Mouse (Mus musculus) stomach, embryonic 16.5 days (tissue): ENCODE data around the gene Klf5. TPM values are rescaled to one million over a fixed set of nuclear protein-coding genes. Genes with fewer than 3 reads are reported as not detected.

Experiments
- ATAC-seq: fragments of 200-750 bp; cut with Nextera tagmentation; 2 replicates; pipeline ENCODE4 v1.8.0; 2017; ENCODE audit warnings: moderate number of reproducible peaks, moderate TSS enrichment; ENCODE audit not compliant: insufficient read depth, low FRiP score
- H3K27ac ChIP-seq: fragments of 300-500 bp; sonication (generic); 2 replicates; pipeline ENCODE4 v1.5.1; 2014; ENCODE audit warnings: low read length
- H3K27me3 ChIP-seq: fragments of 300-500 bp; sonication (generic); 2 replicates; pipeline ENCODE4 v1.6.1; 2014; ENCODE audit warnings: low read length, control low read depth, mixed read lengths; ENCODE audit not compliant: control insufficient read depth, insufficient read depth
- H3K36me3 ChIP-seq: fragments of 300-500 bp; sonication (generic); 2 replicates; pipeline ENCODE4 v1.6.1; 2014; ENCODE audit warnings: low read length; ENCODE audit not compliant: control insufficient read depth, insufficient read depth
- H3K4me1 ChIP-seq: fragments of 300-500 bp; sonication (generic); 2 replicates; pipeline ENCODE4 v1.6.1; 2014; ENCODE audit warnings: low read length, control low read depth, mixed read lengths; ENCODE audit not compliant: control insufficient read depth, insufficient read depth
- H3K4me2 ChIP-seq: fragments of 300-500 bp; sonication (generic); 2 replicates; pipeline ENCODE4 v1.6.1; 2014; ENCODE audit warnings: low read depth, low read length, mixed read lengths
- H3K4me3 ChIP-seq: fragments of 300-500 bp; sonication (generic); replicated peaks from 2 replicates; pipeline ENCODE4 v1.5.1; 2014; ENCODE audit warnings: mild to moderate bottlenecking, low read length
- H3K9ac ChIP-seq: fragments of 300-500 bp; sonication (generic); 2 replicates; pipeline ENCODE4 v1.6.1; 2014; ENCODE audit warnings: low read length
- H3K9me3 ChIP-seq: fragments of 300-500 bp; sonication (generic); replicated peaks from 2 replicates; pipeline ENCODE4 v1.6.1; 2016; ENCODE audit warnings: low read length, control low read depth; ENCODE audit not compliant: control insufficient read depth
- WGBS: fragments of 180-500 bp; shearing (Covaris S2); extraction: QIAGEN DNeasy Blood & Tissue Kit; methylation state at CpG from one replicate; pipeline ENCODE4 v1.1.7; 2014; 5-methylcytosine and 5-hydroxymethylcytosine counted together
- polyA plus RNA-seq: library from polyadenylated mRNA; unstranded; fragments of >200 nt; fragmentation: Nextera tagmentation; extraction: Ambion mirVana; gene quantifications from 2 replicates; pipeline ENCODE4 v1.2.1, GENCODE M21; 2015

Gene Klf5
- polyA plus RNA-seq, 1 experiment from 2014 or later: 81.0 TPM

GRCm38 (mm10) chr14:99304387-99304786 is 5.9 kb downstream of the Klf5 start:
- Histone ChIP-seq H3K4me2 (peak overlapping the region; percentile 77), H3K27me3 (no peaks in the 10 kb centered on the region), H3K4me1 (no peaks in the 10 kb centered on the region), H3K27ac (peak overlapping the region; percentile 64), H3K36me3 (no peaks in the 10 kb centered on the region), H3K4me3 (peak overlapping the region; percentile 13), H3K9me3 (no peaks in the 10 kb centered on the region), H3K9ac (peak overlapping the region; percentile 34; the same call in 1 of the 2 replicates)
- 53% methylated on average over 3 of the region's 3 CpGs for WGBS
- ATAC-seq: peak; percentile 56; the same call in 1 of the 2 replicates

- H3K36me3 ChIP-seq: no peaks in the 10 kb centered on the region
- H3K9me3 ChIP-seq: no peaks in the 10 kb centered on the region
- peak; percentile 38; the same call in 1 of the 2 replicates for ATAC-seq
- H3K27ac ChIP-seq: peak overlapping the region; percentile 64
- H3K4me3 ChIP-seq: peak overlapping the region; percentile 13
- peak overlapping the region; percentile 77 for H3K4me2 ChIP-seq
- H3K9ac ChIP-seq: peak overlapping the region; percentile 57; the same call in 1 of the 2 replicates
- 61% methylated on average over 12 of the region's 12 CpGs for whole genome bisulfite sequencing
- no peaks in the 10 kb centered on the region for H3K27me3 ChIP-seq
- H3K4me1 ChIP-seq: no peaks in the 10 kb centered on the region
These were observed 6.7 kb downstream of the Klf5 start for GRCm38 (mm10) chr14:99304997-99305792.

DNA sequence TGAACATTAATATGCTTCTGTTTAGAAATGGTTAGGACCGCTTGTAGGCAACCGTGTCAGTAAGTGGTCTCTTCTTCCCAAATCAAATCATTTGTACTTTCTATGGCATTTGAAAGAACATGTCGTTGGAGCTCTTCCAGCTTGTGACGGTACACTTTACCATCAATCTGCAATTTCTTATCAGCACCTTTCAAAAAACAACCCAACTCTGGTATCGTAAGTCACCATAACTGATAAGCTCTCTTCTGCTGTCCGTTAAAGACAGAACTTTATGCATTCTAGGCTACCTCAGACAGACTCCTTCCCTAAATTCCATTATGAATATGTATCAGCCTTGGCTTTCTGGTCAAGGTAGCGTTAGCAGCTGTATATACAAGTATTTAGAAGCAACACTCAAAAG is 7.9 kb downstream of the Klf5 start:
- no peaks in the 10 kb centered on the region for H3K4me1 ChIP-seq
- peak overlapping the region; percentile 68 for H3K27ac ChIP-seq
- peak overlapping the region; percentile 46; the same call in 1 of the 2 replicates for H3K9ac ChIP-seq
- peak overlapping the region; percentile 12; the same call in 1 of the 2 replicates for H3K4me3 ChIP-seq
- no peaks in the 10 kb centered on the region for H3K27me3 ChIP-seq
- 0 out of 2 replicates have a peak, but pooled peaks cover 5% of the 10 kb centered on the region for H3K36me3 ChIP-seq
- ATAC-seq: no peak
- no peaks in the 10 kb centered on the region for H3K9me3 ChIP-seq
- H3K4me2 ChIP-seq: peak overlapping the region; percentile 77
- 48% methylated on average over 7 of the region's 7 CpGs for WGBS

DNA sequence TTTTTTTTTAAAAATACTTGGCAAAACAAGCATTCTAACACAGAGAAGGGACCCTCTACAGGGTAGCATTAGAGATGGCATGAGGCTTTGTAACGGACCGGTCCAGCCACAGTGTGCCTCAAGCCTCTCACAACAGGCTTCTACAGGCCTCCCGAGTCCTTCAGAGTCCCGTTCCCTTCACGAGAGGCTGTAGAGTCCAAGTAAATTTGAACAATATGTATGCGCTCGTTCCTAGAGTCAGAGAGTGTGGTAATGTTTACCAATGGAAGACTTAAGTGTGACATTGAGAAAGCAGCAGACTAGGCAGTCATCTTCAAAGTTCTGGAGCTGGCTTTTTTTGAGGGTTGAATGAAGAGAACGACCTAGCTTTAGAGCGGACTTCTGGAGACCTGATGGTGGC is 11.1 kb downstream of the Klf5 start:
- no peak overlapping the region for H3K4me3 ChIP-seq
- H3K27ac ChIP-seq: peak overlapping the region; percentile 53
- no peaks in the 10 kb centered on the region for H3K4me1 ChIP-seq
- H3K27me3 ChIP-seq: no peaks in the 10 kb centered on the region
- no peak overlapping the region for H3K9ac ChIP-seq
- 72% methylated on average over 9 of the region's 9 CpGs for WGBS
- no peak for ATAC-seq
- H3K9me3 ChIP-seq: no peaks in the 10 kb centered on the region
- H3K36me3 ChIP-seq: peaks cover 12% of the 10 kb centered on the region; the same call in 1 of the 2 replicates
- 0 out of 2 replicates have a peak overlapping the region, but pooled peaks have one; percentile 2 for H3K4me2 ChIP-seq

DNA sequence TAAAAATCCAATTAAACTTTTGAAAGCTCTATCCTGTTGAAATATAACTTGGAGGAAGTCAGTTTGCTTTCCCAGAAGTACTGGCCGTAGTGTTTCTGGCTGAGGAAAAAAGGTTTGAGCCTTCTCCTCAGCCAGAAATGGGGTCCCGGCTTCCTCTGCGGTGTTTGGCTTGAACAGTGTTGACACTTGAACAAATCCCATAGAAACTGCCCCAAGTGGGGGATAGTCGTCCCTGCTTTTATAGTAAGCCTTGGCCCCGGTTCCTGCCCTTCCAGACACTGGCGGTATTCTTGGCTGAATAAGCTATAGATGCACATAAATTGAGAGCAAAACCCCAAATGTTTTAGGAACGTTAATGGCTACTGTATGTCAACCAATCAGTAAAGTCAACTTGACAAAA is 11.9 kb downstream of the Klf5 start:
- H3K9me3 ChIP-seq: no peaks in the 10 kb centered on the region
- 69% methylated on average over 7 of the region's 7 CpGs for WGBS
- H3K27ac ChIP-seq: peak overlapping the region; percentile 53
- ATAC-seq: no peak
- H3K36me3 ChIP-seq: peaks cover 15% of the 10 kb centered on the region
- H3K4me3 ChIP-seq: no peak overlapping the region
- H3K4me2 ChIP-seq: no peak overlapping the region
- H3K27me3 ChIP-seq: no peaks in the 10 kb centered on the region
- no peaks in the 10 kb centered on the region for H3K4me1 ChIP-seq
- H3K9ac ChIP-seq: no peak overlapping the region

GRCm38 (mm10) chr14:99313062-99313461 is 14.6 kb downstream of the Klf5 start:
- Histone ChIP-seq H3K9ac (no peak overlapping the region), H3K27me3 (no peaks in the 10 kb centered on the region), H3K4me1 (no peaks in the 10 kb centered on the region), H3K27ac (no peak overlapping the region), H3K9me3 (no peaks in the 10 kb centered on the region), H3K36me3 (peaks cover 15% of the 10 kb centered on the region), H3K4me2 (no peak overlapping the region), H3K4me3 (no peak overlapping the region)
- 94% methylated on average over 24 of the region's 24 CpGs for WGBS
- ATAC-seq: no peak

DNA sequence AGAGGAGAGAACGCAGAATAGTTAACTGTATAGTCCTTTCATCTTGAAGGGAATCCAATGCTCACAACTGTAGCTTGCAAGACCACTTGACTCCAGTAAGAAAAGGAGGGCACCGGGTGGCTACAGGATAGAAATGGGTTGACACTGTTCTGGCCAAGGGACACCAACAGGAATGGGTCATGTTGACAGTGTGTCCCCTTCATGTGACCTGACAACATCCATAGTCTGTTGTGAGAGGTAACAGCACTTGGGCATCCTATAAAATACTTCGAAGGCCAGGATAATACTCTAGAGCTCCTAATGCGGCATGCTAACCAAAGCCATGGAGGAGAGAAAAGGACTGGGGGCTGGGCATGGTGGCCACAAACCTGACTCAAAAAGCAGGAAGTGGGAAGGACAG is 17.8 kb downstream of the Klf5 start:
- Histone ChIP-seq H3K9ac (no peak overlapping the region), H3K36me3 (peaks cover 12% of the 10 kb centered on the region), H3K27me3 (no peaks in the 10 kb centered on the region), H3K27ac (no peak overlapping the region), H3K9me3 (no peaks in the 10 kb centered on the region), H3K4me2 (no peak overlapping the region), H3K4me1 (no peaks in the 10 kb centered on the region), H3K4me3 (no peak overlapping the region)
- no peak; the same call in 1 of the 2 replicates for ATAC-seq
- 93% methylated on average over 4 of the region's 4 CpGs for WGBS

DNA sequence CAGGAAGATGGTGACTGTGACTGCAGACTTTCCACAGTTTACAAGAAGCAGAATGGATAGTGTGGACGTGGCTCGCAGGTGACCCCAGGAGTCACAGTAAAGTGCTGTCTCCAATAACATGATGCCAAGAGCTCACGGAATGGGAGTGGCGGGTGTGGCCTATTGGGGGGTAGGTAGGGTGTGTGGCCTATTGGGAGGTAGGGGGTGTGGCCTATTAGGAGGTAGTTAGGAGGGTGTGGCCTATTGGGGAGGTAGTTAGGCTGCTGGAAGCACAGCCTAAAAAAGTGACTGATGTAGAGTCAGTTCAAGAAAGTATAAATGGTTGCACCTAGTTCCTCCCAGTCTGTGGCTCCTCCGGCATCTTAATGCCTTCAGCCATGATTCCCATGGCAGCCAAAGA is 22.2 kb downstream of the Klf5 start:
- Histone ChIP-seq H3K36me3 (no peaks in the 10 kb centered on the region), H3K4me2 (no peak overlapping the region), H3K4me3 (no peak overlapping the region), H3K27ac (no peak overlapping the region), H3K27me3 (no peaks in the 10 kb centered on the region), H3K4me1 (no peaks in the 10 kb centered on the region), H3K9ac (no peak overlapping the region), H3K9me3 (no peaks in the 10 kb centered on the region)
- WGBS: 75% methylated on average over 5 of the region's 5 CpGs
- no peak for ATAC-seq

- Histone ChIP-seq H3K9me3 (no peaks in the 10 kb centered on the region), H3K27me3 (no peaks in the 10 kb centered on the region), H3K4me2 (no peak overlapping the region), H3K9ac (no peak overlapping the region), H3K4me1 (no peaks in the 10 kb centered on the region), H3K36me3 (no peaks in the 10 kb centered on the region), H3K27ac (no peak overlapping the region), H3K4me3 (no peak overlapping the region)
- 89% methylated on average over 10 of the region's 10 CpGs for WGBS
- no peak for ATAC-seq
These were observed 24.9 kb downstream of the Klf5 start for GRCm38 (mm10) chr14:99323376-99323775.
